Mouse (Mus musculus): Measurements from ENCODE around the gene Dlg2.

- no peak for TF ChIP-seq POLR2A (IDR thresholded peaks at IDR 0.05; ENCODE audit: borderline replicate concordance, extremely low read depth, low read depth, low read length)
- no peak for TF ChIP-seq CTCF (IDR thresholded peaks at IDR 0.05; ENCODE audit: insufficient read depth, low read length)
These were observed 1002.7 kb downstream of the Dlg2 start for GRCm38 (mm10) chr7:91479145-91479544.
